Mouse (Mus musculus) MEL (cell line): ENCODE data around the gene Tfb1m. TPM values are rescaled to one million over a fixed set of nuclear protein-coding genes. Genes with fewer than 3 reads are reported as not detected.
A peak's percentile ranks its signal among the peaks of the same experiment; 100 is the strongest.

Experiments used
- DNase-seq: peaks from one replicate; pipeline ENCODE4 v3.0.0; 2011; ENCODE audit warnings: low read depth, low spot score
- H3K27ac ChIP-seq: 2 replicates; pipeline ENCODE4 v1.5.1; 2012; ENCODE audit warnings: low read depth, mild to moderate bottlenecking, control low read depth, low read length, moderate library complexity; ENCODE audit not compliant: control insufficient read depth
- H3K27me3 ChIP-seq, 2 experiments: fragments of 150-350 bp in 1 of 2; sonication (generic) in 1 of 2; 2 replicates each; pipeline ENCODE4 v1.6.1; 2012; ENCODE audit warnings: low read length in 2 of 2, mild to moderate bottlenecking in 2 of 2, improper control_type of control experiment in 1 of 2, moderate library complexity in 1 of 2; ENCODE audit not compliant: insufficient read depth in 2 of 2, control insufficient read depth in 1 of 2
- H3K36me3 ChIP-seq, 2 experiments: 2 replicates each; pipeline ENCODE4 v1.6.1; 2012 to 2014; ENCODE audit warnings: low read length in 2 of 2, improper control_type of control experiment in 1 of 2, inconsistent platforms in 1 of 2, mild to moderate bottlenecking in 1 of 2; ENCODE audit not compliant: insufficient read depth in 2 of 2, control insufficient read depth in 1 of 2
- H3K4me1 ChIP-seq, 2 experiments: fragments of 150-350 bp in 1 of 2; sonication (generic) in 1 of 2; 2 replicates each; pipeline ENCODE4 v1.6.1; 2012; ENCODE audit warnings: low read length in 2 of 2, improper control_type of control experiment in 1 of 2, mild to moderate bottlenecking in 1 of 2; ENCODE audit not compliant: insufficient read depth in 2 of 2, control insufficient read depth in 1 of 2
- H3K4me3 ChIP-seq, 2 experiments: fragments of 150-350 bp in 1 of 2; sonication (generic) in 1 of 2; 2 replicates each; pipeline ENCODE4 v1.5.1; 2012; ENCODE audit warnings: low read depth in 2 of 2, low read length in 2 of 2, mild to moderate bottlenecking in 2 of 2, moderate library complexity in 2 of 2, control low read depth in 1 of 2, improper control_type of control experiment in 1 of 2; ENCODE audit not compliant: control insufficient read depth in 1 of 2, insufficient read depth in 1 of 2
- H3K79me2 ChIP-seq: 2 replicates; pipeline ENCODE4 v1.6.1; 2012; ENCODE audit warnings: mild to moderate bottlenecking, low read length, moderate library complexity; ENCODE audit not compliant: control insufficient read depth, poor library complexity, insufficient read depth
- H3K9ac ChIP-seq: 2 replicates; pipeline ENCODE4 v1.6.1; 2012; ENCODE audit warnings: low read depth, mild to moderate bottlenecking, control low read depth, low read length, moderate library complexity; ENCODE audit not compliant: control insufficient read depth, poor library complexity, severe bottlenecking
- H3K9me3 ChIP-seq: fragments of 150-350 bp; sonication (generic); replicated peaks from 2 replicates; pipeline ENCODE4 v1.6.1; 2012; ENCODE audit warnings: mild to moderate bottlenecking, low read length, improper control_type of control experiment, moderate library complexity; ENCODE audit not compliant: insufficient read depth
- BHLHE40 ChIP-seq: IDR thresholded peaks from 2 replicates; pipeline ENCODE4 v1.6.1; 2012; ENCODE audit warnings: low read depth, mild to moderate bottlenecking, inconsistent platforms, low read length, improper control_type of control experiment, borderline replicate concordance
- CHD2 ChIP-seq: IDR thresholded peaks from 2 replicates; pipeline ENCODE4 v1.6.1; 2011; ENCODE audit warnings: low read length, improper control_type of control experiment
- CTCF ChIP-seq, 3 experiments: IDR thresholded peaks in 2 of 3; conservative IDR thresholded peaks in 1 of 3; 2 replicates each; pipeline ENCODE4 v1.5.1; 2011 to 2012; ENCODE audit warnings: low read length in 3 of 3, low read depth in 2 of 3, mild to moderate bottlenecking in 2 of 3, improper control_type of control experiment in 1 of 3, inconsistent platforms in 1 of 3, mixed read lengths in 1 of 3, moderate library complexity in 1 of 3; ENCODE audit not compliant: control insufficient read depth in 1 of 3, insufficient read depth in 1 of 3, poor library complexity in 1 of 3, severe bottlenecking in 1 of 3
- GABPA ChIP-seq: IDR thresholded peaks from 2 replicates; pipeline ENCODE4 v1.6.1; 2012; ENCODE audit warnings: low read depth, mild to moderate bottlenecking, inconsistent platforms, low read length, improper control_type of control experiment, moderate library complexity
- GATA1 ChIP-seq: IDR thresholded peaks from 2 replicates; pipeline ENCODE4 v1.6.1; 2011; ENCODE audit warnings: low read depth, low read length, improper control_type of control experiment
- JUND ChIP-seq: IDR thresholded peaks from 2 replicates; pipeline ENCODE4 v1.6.1; 2011; ENCODE audit warnings: low read depth, mild to moderate bottlenecking, improper control_type of control experiment, low read length
- MAFK ChIP-seq: IDR thresholded peaks from 2 replicates; pipeline ENCODE4 v1.6.1; 2011; ENCODE audit warnings: low read depth, mild to moderate bottlenecking, low read length, improper control_type of control experiment, borderline replicate concordance
- MAZ ChIP-seq: IDR thresholded peaks from 2 replicates; pipeline ENCODE4 v1.6.1; 2012; ENCODE audit warnings: low read depth, mild to moderate bottlenecking, inconsistent platforms, low read length, improper control_type of control experiment
- MEF2A ChIP-seq: IDR thresholded peaks from 2 replicates; pipeline ENCODE4 v1.6.1; 2014; ENCODE audit warnings: low read depth, mild to moderate bottlenecking, inconsistent platforms, low read length, improper control_type of control experiment; ENCODE audit not compliant: poor library complexity, insufficient replicate concordance, severe bottlenecking; ENCODE audit errors: extremely low read depth
- MYB ChIP-seq: IDR thresholded peaks from 2 replicates; pipeline ENCODE4 v1.6.1; 2011; ENCODE audit warnings: mild to moderate bottlenecking, low read depth, low read length, improper control_type of control experiment
- NRF1 ChIP-seq: IDR thresholded peaks from 2 replicates; pipeline ENCODE4 v1.6.1; 2014; ENCODE audit warnings: low read depth, mild to moderate bottlenecking, inconsistent platforms, low read length, improper control_type of control experiment, moderate library complexity; ENCODE audit not compliant: poor library complexity, insufficient read depth, severe bottlenecking
- POLR2A ChIP-seq, 2 experiments: IDR thresholded peaks; 2 replicates each; pipeline ENCODE4 v1.6.1; 2011 to 2012; ENCODE audit warnings: low read length in 2 of 2, mild to moderate bottlenecking in 2 of 2, control low read depth in 1 of 2, improper control_type of control experiment in 1 of 2, low read depth in 1 of 2, moderate library complexity in 1 of 2; ENCODE audit not compliant: control insufficient read depth in 1 of 2, insufficient read depth in 1 of 2, poor library complexity in 1 of 2
- RAD21 ChIP-seq: IDR thresholded peaks from 2 replicates; pipeline ENCODE4 v1.6.1; 2011; ENCODE audit warnings: mild to moderate bottlenecking, low read depth, low read length, improper control_type of control experiment
- RCOR1 ChIP-seq: IDR thresholded peaks from 2 replicates; pipeline ENCODE4 v1.6.1; 2012; ENCODE audit warnings: low read depth, mild to moderate bottlenecking, inconsistent platforms, low read length, improper control_type of control experiment
- SMC3 ChIP-seq: IDR thresholded peaks from 2 replicates; pipeline ENCODE4 v1.6.1; 2011; ENCODE audit warnings: low read depth, low read length, improper control_type of control experiment
- TAL1 ChIP-seq: IDR thresholded peaks from 2 replicates; pipeline ENCODE4 v1.6.1; 2012; ENCODE audit warnings: mild to moderate bottlenecking, inconsistent platforms, low read length, moderate library complexity, mixed read lengths
- USF1 ChIP-seq: IDR thresholded peaks from 2 replicates; pipeline ENCODE4 v1.6.1; 2014; ENCODE audit warnings: low read depth, mild to moderate bottlenecking, inconsistent platforms, low read length, improper control_type of control experiment, moderate library complexity
- USF2 ChIP-seq, 2 experiments: IDR thresholded peaks; 2 replicates each; pipeline ENCODE4 v1.6.1; 2011 to 2012; ENCODE audit warnings: improper control_type of control experiment in 2 of 2, low read length in 2 of 2, borderline replicate concordance in 1 of 2, inconsistent platforms in 1 of 2, low read depth in 1 of 2, mild to moderate bottlenecking in 1 of 2; ENCODE audit not compliant: insufficient read depth in 1 of 2
- ZC3H11A ChIP-seq: IDR thresholded peaks from 2 replicates; pipeline ENCODE4 v1.6.1; 2012; ENCODE audit warnings: low read depth, mild to moderate bottlenecking, inconsistent platforms, low read length, improper control_type of control experiment
- ZMIZ1 ChIP-seq: IDR thresholded peaks from 2 replicates; pipeline ENCODE4 v1.6.1; 2012; ENCODE audit warnings: low read depth, mild to moderate bottlenecking, inconsistent platforms, low read length, improper control_type of control experiment, moderate library complexity
- ZNF384 ChIP-seq: IDR thresholded peaks from 2 replicates; pipeline ENCODE4 v1.6.1; 2012; ENCODE audit warnings: low read depth, mild to moderate bottlenecking, inconsistent platforms, low read length, improper control_type of control experiment
- polyA plus RNA-seq, 2 experiments: library from polyadenylated mRNA; stranded (reverse) in 1 of 2; unstranded in 1 of 2; fragments of >175 nt in 1 of 2; fragments of >200 nt in 1 of 2; gene quantifications; 2 replicates each; pipeline versions ENCODE4 v1.2.1 to v1.2.4; 2012; ENCODE audit warnings: low replicate concordance in 2 of 2, low read depth in 1 of 2; ENCODE audit not compliant: insufficient read length in 2 of 2, insufficient read depth in 1 of 2, missing spikeins in 1 of 2
- total RNA-seq: library from RNA; depleted of rRNA; stranded (reverse); fragments of 300-350 nt; gene quantifications from 2 replicates; pipeline ENCODE4 v1.2.3, GENCODE M21; 2012

Gene Tfb1m
- total and polyA plus RNA-seq, 3 experiments: 9.2 to 13.6 TPM; not detected in 1

GRCm38 (mm10) chr17:3560534-3560933 lies 3.0 kb upstream of the Tfb1m start:
- Histone ChIP-seq H3K4me3 (no peak overlapping the region), H3K27me3 (no peaks in the 10 kb centered on the region)
- TF ChIP-seq MAFK (no peak), USF1 (no peak), MYB (no peak), POLR2A (IDR thresholded peaks at IDR 0.05; ENCODE audit: control insufficient read depth in 1 of 2, insufficient read depth in 1 of 2, low read depth in 1 of 2, low read length in 2 of 2, poor library complexity in 1 of 2) (no peak), SMC3 (peak; percentile 36), MEF2A (no peak), MAZ (no peak), CTCF (IDR thresholded peaks at IDR 0.05 in 2 of 3, conservative IDR thresholded peaks at IDR 0.05 in 1 of 3; ENCODE audit: control insufficient read depth in 1 of 3, insufficient read depth in 1 of 3, low read depth in 2 of 3, low read length in 3 of 3, poor library complexity in 1 of 3, severe bottlenecking in 1 of 3) (peak in 1 of 3 experiments; percentile 50; a peak in 3 of 6 replicates), JUND (no peak), USF2 (IDR thresholded peaks at IDR 0.05; ENCODE audit: borderline replicate concordance in 1 of 2, insufficient read depth in 1 of 2, low read depth in 1 of 2, low read length in 2 of 2) (no peak), ZMIZ1 (no peak), NRF1 (no peak), RAD21 (peak; percentile 4; the same call in 1 of the 2 replicates), BHLHE40 (no peak), RCOR1 (0 out of 2 replicates have a peak, but pooled peaks have one; percentile 18), ZNF384 (no peak), TAL1 (no peak), CHD2 (no peak), GABPA (no peak), GATA1 (peak; percentile 37; the same call in 1 of the 2 replicates)
- TF ChIP-seq, all 39 proteins: peak for 5
- peaks cover 2% of the 10 kb centered on the region; the same call in 1 of the 2 replicates for H3K79me2 ChIP-seq
- H3K36me3 ChIP-seq: peaks cover 0 to 16% of the 10 kb centered on the region in 2 experiments; a peak in 2 of 4 replicates
- H3K9ac ChIP-seq: no peak overlapping the region
- peak; percentile 51 for DNase-seq
- no peak overlapping the region for H3K27ac ChIP-seq
- no peaks in the 10 kb centered on the region for H3K9me3 ChIP-seq
- peaks cover 2 to 12% of the 10 kb centered on the region in 2 experiments; a peak in 3 of 4 replicates for H3K4me1 ChIP-seq

GRCm38 (mm10) chr17:3558356-3558870 lies 832 bp upstream of the Tfb1m start:
- peak overlapping the region; percentile 88 for H3K27ac ChIP-seq
- peaks cover 0 to 16% of the 10 kb centered on the region in 2 experiments; a peak in 2 of 4 replicates for H3K36me3 ChIP-seq
- H3K9ac ChIP-seq: peak overlapping the region; percentile 67
- no peaks in the 10 kb centered on the region for H3K9me3 ChIP-seq
- H3K79me2 ChIP-seq: peaks cover 2% of the 10 kb centered on the region; the same call in 1 of the 2 replicates
- peak overlapping the region; percentile 56 to 75 for H3K4me3 ChIP-seq
- DNase-seq: no peak
- H3K27me3 ChIP-seq: no peaks in the 10 kb centered on the region
- peaks cover 2 to 12% of the 10 kb centered on the region in 2 experiments; a peak in 3 of 4 replicates for H3K4me1 ChIP-seq
- TF ChIP-seq ZC3H11A (no peak), NRF1 (0 out of 2 replicates have a peak, but pooled peaks have one; percentile 34)
- TF ChIP-seq, all 39 proteins: peak for 1
